In the genomic region with DNA sequence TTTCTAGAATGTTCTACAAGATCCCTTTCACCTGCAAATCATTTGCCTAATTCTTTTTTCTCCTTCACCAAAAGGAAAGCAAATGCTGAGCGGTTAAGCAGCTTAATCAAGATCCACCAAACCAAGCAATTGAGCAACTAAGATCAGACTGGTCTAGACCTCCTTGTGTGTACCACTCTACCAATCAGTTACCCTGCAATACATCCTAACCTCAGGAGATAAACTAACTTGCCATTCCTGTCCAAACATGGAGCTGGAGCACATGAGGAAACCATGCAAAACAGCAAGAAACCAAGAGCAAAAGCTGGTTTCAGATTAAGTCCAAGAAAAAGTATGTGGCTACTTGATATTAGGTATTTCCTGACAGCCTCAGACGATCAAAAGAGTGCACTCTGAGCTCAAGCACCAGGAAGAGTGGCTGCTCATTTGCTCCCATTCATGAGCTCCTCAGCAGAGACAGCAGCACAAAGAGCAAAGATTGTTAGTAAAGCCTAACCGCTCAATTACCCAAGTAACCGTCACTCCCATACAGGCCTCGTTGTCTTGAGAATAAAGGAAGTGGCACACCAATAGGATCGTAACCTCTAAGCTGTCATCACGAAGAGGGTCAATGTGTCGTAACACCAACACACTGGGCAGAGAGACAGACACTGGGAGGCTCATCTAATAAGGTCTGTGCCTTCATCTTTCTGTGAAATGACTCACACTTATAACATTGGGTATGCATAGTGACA, we compare ENCODE assay signal across 13 mouse cellular contexts.
DNase-seq lines count a peak whose midpoint lies in the region; ATAC-seq lines count a peak whose summit lies in the region.
"Had no signal": no experiment of that assay in that cellular context is flagged by ENCODE, and none has a peak within 500 bp of the region (broad histone marks: within the 10 kb centered on the region; RNA-seq: fewer than 3 reads in every experiment).

No protein-coding gene starts in this region.

- no peak overlapping the region for H3K4me3 ChIP-seq in forebrain, embryonic 11.5 days (ENCODE audit: low read depth, low read length)
- H3K4me3 ChIP-seq in intestine, embryonic 15.5 days (replicated peaks), result no peak overlapping the region
- H3K4me3 ChIP-seq in limb, embryonic 10.5 days, result no peak overlapping the region

- H3K4me1 ChIP-seq in forebrain, embryonic 11.5 days (replicated peaks; ENCODE audit: control insufficient read depth, insufficient read depth, low read length), result peaks cover 2% of the 10 kb centered on the region; the same call in 1 of the 2 replicates
- H3K4me1 ChIP-seq in intestine, embryonic 15.5 days (replicated peaks), result no peaks in the 10 kb centered on the region
- no peaks in the 10 kb centered on the region for H3K4me1 ChIP-seq in limb, embryonic 10.5 days

- WGBS in forebrain, embryonic 11.5 days, result 15% methylated on average over 8 of the region's 8 CpGs
- WGBS in intestine, embryonic 15.5 days, result 65% methylated on average over 8 of the region's 8 CpGs
- 74% methylated on average over 8 of the region's 8 CpGs for WGBS in limb, embryonic 10.5 days

- no peaks in the 10 kb centered on the region for H3K9me3 ChIP-seq in forebrain, embryonic 11.5 days (ENCODE audit: control insufficient read depth, low read length)
- H3K9me3 ChIP-seq in intestine, embryonic 15.5 days, result no peaks in the 10 kb centered on the region
- no peaks in the 10 kb centered on the region for H3K9me3 ChIP-seq in limb, embryonic 10.5 days (replicated peaks)

- H3K36me3 ChIP-seq in forebrain, embryonic 11.5 days (ENCODE audit: control insufficient read depth, insufficient read depth, low read length), result no peaks in the 10 kb centered on the region
- no peaks in the 10 kb centered on the region for H3K36me3 ChIP-seq in intestine, embryonic 15.5 days
- H3K36me3 ChIP-seq in limb, embryonic 10.5 days, result no peaks in the 10 kb centered on the region

- H3K9ac ChIP-seq in forebrain, embryonic 11.5 days (ENCODE audit: low read length), result no peak overlapping the region
- H3K9ac ChIP-seq in intestine, embryonic 15.5 days, result no peak overlapping the region

- peak; percentile 89 for ATAC-seq in forebrain, embryonic 11.5 days (replicated peaks; ENCODE audit: low FRiP score)
- ATAC-seq in intestine, embryonic 15.5 days, result peak; percentile 51
- ATAC-seq in activated CD4-positive, CD25-positive, alpha-beta regulatory T cell, adult 4 months, result no peak
- ATAC-seq: CD4-positive, CD25-positive, alpha-beta regulatory T cell, adult 4 months had no signal

- DNase-seq in lung, postnatal 36 days, result peak; percentile 2
- DNase-seq in lung, postnatal 10 days, result no peak
- no peak for DNase-seq in forebrain, embryonic 11.5 days (ENCODE audit: low spot score)
- peak; percentile 70 for DNase-seq in retina, embryonic 14.5 days (ENCODE audit: low spot score)
- no peak for DNase-seq in heart, adult 18-20 months
- no peak for DNase-seq in limb, embryonic 10.5 days (ENCODE audit: low spot score)
- DNase-seq: cerebellum, adult 9-10 months; lung, postnatal 14 days; right cerebral cortex, adult 18-20 months had no signal

- peak overlapping the region; percentile 26; the same call in 1 of the 2 replicates for H3K27ac ChIP-seq in forebrain, embryonic 11.5 days (ENCODE audit: low read depth, low read length)
- H3K27ac ChIP-seq in intestine, embryonic 15.5 days, result no peak overlapping the region
- H3K27ac ChIP-seq in limb, embryonic 10.5 days, result no peak overlapping the region
- H3K27ac ChIP-seq: stomach, postnatal 0 days had no signal

- no peak overlapping the region for H3K4me2 ChIP-seq in forebrain, embryonic 11.5 days (ENCODE audit: low read depth, low read length, severe bottlenecking)
- H3K4me2 ChIP-seq in intestine, embryonic 15.5 days (replicated peaks), result no peak overlapping the region

- H3K27me3 ChIP-seq in forebrain, embryonic 11.5 days (ENCODE audit: control insufficient read depth, insufficient read depth, low read length), result no peaks in the 10 kb centered on the region; the same call in 1 of the 2 replicates
- no peaks in the 10 kb centered on the region for H3K27me3 ChIP-seq in intestine, embryonic 15.5 days (replicated peaks)
- H3K27me3 ChIP-seq in limb, embryonic 10.5 days (ENCODE audit: low read depth, poor library complexity, severe bottlenecking), result no peaks in the 10 kb centered on the region

Comparison
In these comparisons a context has a peak if more than half of its experiments do, and no peak if none do; other contexts are left out.
1. DNase-seq: peak in lung, postnatal 36 days (single experiment) and retina, embryonic 14.5 days (single experiment); none in lung, postnatal 10 days (single experiment), forebrain, embryonic 11.5 days (single experiment), heart, adult 18-20 months (0 of 2) and limb, embryonic 10.5 days (single experiment).